Mouse (Mus musculus): ENCODE data around the gene Numa1. TPM values are rescaled to one million over a fixed set of nuclear protein-coding genes. Genes with fewer than 3 reads are reported as not detected.
"Not testable (repeated sequence)": the region's sequence is repeated elsewhere in the genome, so short reads cannot be mapped to it uniquely, and the experiment has no call there.

Numa1 gene
- total RNA-seq, 2 experiments from 2014 or later: 101 to 112 TPM

DNA sequence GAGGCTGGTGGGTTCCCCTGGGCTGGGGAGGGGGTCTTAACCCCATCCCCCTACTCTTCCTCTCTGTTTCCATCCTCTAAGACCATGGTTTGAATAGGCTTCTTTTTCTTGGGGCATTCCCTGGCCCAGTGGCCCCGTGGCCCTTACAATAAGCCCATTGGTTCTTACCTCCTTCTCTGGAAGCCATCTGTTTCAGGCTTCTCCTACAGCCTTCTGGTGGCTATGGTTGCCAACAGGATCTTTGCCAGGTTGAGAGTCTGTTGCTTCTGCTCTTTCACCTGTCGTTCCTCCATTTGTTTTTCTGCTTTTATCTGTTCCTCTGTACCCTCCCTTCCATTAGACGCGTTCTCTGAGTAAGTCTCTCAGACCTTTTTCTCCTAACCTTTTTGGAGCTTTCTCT, 3.7 kb downstream of the Numa1 start:
- peak; percentile 24 to 25 for DNase-seq

DNA sequence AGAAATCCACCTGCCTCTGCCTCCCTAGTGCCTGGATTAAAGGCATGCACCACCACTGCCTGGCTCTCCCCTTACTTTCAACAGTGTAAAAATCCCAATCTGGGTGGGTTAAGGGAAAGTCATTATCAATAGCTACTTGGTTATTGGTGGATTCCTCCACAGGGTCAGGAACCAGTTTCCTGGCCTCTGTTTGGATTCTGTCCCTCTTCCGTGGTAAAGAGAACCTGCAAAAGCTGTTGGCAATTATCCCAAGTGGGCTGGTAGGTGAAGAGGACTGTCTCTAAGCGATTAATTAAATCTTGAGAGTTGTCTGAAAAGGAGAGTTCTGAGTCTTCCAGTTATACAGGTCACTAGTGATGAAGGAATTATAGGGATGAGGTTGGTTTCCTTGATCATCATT, 4.4 kb downstream of the Numa1 start:
- no peak for DNase-seq

DNA sequence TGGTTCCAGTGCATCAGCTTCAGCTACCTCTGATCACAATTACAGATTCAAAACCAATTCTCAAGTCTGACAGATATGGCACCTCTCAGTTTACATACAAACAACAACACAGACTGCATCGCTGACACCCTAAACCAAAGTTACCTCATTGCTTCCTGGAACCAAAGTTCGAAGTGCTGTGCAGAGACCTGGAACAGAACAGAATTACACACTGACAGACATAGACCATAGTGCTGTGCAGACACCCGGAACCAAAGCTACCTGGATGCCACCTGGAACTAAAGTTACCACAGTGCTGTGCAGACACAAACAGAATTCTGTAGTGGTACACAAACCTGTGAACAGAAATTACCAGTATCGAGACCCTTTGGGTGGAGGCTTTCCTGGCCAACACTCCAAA, 5.8 kb downstream of the Numa1 start:
- no peak for DNase-seq

DNA sequence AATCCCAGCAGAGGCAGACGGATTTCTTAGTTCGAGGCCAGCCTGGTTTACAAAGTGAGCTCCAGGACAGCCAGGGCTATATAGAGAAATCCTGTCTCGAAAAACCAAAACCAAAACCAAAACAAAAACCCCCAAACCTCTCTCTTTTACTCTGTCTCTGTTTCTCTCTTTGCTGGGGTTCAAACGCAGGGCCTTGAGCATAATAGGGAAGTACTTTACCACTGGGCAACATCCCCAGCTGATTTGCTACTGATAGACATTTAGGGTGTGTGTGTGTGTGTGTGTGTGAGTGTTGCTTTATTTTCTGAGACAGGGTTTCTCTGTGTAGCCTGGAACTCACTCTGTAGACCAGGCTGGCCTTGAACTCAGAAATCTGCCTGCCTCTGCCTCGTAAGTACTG, 15.1 kb downstream of the Numa1 start:
- DNase-seq: not testable (repeated sequence)

DNA sequence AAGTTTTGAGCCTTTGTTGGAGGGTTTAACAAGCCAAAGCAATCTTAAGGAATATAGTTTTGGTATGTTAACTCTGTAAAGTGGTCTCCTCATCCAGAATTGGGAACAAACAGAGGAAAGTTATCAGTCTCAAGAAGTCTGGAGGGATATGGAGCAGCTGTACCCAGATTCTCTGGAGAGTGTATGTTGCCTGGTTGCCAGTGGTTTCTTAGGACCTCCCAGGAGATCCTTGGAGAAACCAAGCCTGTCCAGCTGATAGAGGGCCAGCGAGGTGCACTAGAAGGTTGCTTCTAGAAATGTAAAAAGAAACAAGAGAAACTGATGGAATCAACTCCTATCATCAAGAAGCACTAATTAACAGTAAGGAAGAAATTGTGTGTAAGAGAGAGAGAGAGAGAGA, 17.7 kb downstream of the Numa1 start:
- no peak for DNase-seq

DNA sequence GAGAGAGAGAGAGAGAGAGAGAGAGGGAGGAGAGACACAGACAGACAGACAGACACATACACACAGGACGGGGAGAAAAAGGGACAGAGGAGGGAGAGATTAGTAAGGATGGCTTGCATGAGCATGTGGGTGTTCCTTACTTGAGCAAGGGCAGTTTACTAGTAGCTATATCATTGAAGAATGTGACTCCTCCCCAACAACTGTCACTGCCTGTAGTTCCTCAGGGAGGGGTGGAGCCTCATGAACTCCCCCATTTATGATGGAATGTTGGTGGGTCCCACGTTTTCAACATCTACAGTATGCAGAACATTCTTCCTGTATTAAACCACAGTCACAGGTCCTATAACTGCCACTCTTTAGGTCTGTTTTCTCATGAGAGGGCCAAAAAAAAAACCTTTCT, 18.2 kb downstream of the Numa1 start:
- no peak for DNase-seq

DNA sequence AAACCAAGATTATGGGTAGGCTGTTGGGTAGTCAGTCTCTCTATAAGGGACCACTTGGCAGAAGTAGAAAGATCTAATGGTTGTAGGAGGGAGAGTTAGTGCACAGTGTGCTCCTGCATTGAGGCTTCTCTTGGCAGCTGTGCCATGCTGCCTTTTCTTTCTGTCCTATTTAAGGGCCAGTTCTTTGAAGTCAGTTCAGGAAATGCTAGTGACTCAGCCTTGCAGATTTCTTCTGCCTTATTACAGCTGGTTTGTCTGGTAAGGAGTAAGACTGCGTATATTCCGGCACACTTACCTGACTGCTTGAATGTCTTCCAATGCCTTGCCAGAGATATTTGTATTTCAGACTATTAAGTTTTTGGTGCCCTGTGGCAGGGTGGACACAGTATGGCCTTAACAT, 20.3 kb downstream of the Numa1 start:
- DNase-seq: no peak

DNA sequence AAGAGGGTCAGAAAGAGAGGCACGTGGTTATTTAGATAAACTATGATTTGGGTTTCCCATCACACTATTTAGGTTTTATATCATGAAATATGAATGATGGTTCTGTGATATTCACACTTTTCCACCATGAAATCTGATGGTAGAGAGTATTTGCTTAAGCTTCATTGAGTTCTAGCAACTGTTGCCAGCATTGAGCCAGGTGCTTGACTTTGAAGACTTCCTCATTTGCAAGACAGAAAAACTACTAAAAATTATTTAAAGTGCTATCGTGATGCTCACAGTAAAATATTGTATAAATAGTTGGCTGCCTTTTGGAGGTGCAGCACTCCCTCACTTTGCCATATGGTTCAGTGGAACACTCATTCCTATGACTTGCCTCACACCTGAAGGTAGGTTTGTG, 21.4 kb downstream of the Numa1 start:
- DNase-seq: no peak

DNA sequence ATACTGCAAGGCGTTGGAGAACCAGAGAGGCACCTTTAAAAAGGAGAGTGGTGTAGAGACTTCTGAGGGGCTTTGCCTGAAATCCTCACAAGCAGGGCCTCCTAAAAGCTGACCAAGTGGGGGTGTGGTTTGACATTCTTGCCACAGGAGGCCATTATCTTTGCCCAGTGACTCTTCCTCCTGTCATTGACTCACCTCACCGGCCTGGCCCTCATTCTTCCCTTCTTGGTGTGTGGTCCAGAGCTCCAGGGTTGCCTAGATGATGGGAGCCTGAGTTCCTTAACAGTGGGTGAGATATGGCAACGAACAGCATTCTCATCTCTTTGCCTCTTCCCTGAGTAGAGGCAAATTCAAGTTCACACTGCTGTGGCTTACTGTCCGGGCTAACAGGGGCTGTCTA, 22.0 kb downstream of the Numa1 start:
- DNase-seq: no peak

DNA sequence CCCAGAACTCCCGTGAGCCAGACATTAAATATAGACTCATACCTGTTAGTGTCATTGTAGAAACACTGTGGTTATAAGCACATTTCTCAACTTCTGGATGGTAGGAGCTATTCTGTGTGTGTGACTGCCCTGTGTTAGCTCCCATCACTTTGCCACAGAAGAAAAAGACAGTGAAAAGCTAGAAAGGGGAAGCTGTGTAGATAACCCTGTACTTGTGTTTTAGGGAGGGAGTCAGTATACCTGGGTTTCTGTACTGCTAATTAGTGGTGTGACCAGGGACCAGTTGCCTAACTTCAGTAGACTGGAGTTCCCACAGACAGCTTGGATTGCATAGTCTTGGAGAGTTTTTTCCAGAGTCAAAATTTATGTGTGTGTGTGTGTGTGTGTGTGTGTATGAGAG, 22.6 kb downstream of the Numa1 start:
- DNase-seq: no peak

DNA sequence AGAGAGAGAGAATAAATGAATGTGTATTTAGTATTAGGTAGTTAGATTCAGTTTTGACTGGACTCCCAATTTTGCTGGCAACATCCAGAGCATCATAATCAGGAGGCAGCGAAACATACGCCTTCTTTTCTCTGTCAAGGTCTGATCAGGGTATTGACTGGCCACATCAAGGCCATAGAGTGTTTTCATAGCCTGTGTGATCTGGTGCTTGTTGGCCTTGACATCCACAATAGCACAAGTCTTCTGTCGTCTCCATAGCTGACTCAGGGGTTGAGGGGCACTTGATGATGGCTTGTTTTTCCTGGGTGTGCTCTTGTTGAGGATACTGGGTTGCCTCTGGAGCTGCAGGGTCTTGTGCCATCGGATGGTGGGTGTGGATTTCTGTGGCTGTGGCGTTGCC, 23.0 kb downstream of the Numa1 start:
- no peak for DNase-seq

DNA sequence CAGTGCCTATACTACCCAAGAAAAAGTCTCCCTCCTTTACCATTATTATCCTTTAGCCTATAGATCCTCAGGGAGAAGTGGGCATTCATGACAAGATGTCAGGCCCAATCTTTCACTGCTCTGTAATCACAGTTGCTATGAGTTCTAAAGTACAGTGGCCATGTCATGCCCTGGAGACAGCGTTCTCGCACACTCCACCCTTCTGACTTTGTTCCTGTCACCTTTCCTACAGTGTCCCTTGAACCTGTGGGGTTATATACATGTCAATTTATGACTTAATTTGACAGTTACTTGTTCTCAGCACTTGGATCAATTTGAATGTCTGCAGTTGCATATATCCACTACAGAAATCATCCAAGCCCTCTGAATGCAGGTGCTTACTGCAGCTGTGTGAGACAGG, 28.9 kb downstream of the Numa1 start:
- no peak for DNase-seq

DNA sequence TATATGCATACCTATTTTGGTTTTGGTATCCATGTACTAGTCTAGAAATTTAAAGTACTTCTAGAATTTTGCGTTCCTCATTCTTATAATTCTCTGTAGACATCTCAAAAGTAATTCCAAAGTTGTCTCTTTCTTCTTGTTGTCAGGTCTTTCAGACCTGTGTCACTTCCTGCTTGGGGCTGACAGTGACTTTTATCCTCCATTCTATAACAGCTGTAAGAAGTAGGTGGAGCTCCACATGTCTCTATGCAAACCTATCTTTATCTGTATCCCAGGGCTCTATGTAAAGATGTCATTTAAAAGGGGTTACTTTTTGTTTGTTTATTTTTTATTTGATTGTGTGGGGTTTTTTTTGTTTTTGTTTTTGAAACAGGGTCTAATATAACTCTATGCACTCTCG, 29.7 kb downstream of the Numa1 start:
- no peak for DNase-seq

DNA sequence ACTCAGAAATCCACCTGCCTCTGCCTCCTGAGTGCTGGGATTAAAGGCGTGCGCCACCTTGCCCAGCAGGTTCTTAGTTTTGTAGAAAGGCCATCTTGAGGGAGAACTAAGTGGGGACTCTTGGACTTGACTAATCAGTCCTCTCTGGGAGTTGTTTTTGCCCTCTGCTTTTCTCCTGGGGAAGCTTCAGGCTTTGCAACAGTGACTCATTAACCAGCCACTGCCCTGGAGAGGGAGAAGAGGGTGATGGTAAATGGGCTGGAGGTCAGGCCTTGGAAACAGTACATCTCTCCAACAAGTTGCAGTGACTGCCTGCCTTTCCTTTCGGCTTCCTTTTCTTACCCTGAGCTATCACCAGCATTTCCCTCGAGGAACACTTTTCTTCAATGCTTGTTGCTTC, 30.6 kb downstream of the Numa1 start:
- DNase-seq: no peak

DNA sequence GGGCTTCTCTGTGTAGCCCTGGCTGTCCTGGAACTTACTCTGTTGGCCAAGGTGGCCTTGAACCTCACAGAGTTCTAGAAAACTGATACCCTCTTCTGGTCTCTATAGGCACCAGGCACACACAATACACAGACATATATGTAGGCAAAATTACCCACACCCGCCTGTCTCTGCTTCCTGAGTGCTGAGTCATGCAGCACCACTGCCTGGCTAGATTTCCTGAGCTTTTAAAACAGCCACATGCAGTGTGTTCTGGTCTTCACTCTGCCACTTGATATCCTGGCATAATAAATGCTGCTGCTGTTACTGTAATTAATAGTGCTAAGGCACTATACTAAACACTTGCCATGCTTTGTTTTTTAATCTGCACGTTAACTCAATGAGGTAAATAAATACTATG, 31.7 kb downstream of the Numa1 start:
- no peak for DNase-seq

DNA sequence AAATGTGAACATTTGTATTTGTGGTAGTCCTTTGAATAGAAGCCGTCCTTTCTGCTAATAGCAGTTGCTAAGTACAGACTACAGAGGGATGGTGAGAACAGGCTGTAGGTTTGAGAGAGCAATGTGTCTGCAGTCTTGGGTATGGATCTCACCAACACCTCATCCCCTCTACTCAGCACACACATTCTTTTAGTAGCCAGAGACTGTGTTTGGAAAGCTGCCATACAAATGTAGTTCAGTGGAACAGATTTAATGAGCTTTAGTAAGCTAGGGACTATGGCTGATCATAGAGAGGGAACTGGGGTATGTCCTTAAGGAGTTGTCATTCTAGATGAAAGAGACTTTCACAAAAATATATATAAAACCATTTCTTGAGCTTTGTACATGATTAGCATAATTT, 33.3 kb downstream of the Numa1 start:
- DNase-seq: no peak

DNA sequence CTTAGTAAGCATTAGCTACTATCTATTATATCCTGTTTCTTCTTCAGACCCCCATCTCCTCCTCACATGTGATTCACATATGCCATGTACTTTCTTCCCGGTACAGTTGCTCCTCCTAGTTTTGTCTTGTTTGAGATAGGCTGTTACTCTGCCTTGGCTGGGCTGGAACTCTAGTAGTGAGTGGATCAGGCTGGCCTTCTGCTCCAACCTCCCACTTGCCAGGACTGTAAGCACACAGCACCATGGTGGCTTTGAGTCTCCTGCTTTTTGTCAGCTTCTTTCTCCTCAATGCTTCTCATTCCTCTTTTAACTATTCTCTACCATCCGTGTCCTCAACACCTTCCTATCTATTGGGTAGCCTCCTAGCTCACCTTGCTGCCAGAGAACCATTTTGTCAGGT, 34.8 kb downstream of the Numa1 start:
- no peak for DNase-seq

DNA sequence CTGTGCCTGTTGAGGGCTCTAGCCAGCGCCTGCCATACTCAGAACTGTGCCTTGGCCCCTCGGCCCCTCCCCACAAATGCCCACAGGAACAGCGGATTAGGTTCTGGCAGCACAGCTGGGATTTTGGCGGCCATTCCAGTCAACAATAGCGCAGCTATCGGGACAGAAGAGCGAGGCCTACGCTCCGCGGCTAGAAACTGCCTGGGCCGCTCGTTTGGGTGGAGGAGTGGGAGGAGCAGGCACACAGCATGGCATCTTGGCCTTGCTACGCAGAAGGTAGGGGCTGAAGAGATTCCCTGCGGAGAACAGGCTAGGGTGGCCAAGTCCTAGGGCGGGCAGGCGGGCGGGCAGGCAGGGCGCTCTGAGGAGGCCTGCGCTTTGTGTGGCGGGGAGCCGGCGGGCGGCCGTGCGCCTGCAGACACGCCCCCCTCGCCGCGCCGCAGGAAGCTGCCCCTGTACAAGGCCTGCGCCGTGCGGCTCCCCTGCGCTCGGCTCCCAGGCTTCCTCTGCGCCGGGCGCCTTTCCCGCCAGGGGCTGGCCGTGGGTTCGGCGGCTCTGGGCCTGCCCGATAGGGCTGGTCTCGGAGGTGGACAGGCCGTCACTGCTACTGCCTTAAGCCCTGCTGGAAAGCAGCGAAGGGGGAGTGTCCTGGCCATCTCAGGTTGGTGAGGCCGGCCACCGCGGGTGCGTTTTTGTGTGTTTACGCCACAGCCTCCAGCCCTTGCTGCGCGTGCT, 36.0 kb downstream of the Numa1 start:
- DNase-seq: peak; percentile 85 to 87

DNA sequence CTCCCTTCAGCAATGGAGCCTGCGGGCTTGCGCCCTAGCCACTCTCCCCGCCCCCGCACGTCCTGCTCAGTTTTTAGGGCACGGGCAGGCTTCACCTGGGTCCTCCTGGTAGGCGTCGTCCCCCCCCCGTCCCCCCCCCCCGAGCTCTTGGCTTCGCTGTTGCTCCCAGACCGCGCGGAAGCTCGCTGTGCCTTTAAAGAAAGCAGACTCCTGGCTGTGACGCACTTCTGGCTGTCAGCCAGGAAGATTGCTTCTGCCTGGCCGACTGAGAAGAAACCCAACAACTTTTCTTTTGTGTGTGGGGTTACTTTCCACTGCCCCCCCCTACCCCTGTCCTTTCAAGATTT, 36.5 kb downstream of the Numa1 start:
- peak; percentile 77 to 79 for DNase-seq

DNA sequence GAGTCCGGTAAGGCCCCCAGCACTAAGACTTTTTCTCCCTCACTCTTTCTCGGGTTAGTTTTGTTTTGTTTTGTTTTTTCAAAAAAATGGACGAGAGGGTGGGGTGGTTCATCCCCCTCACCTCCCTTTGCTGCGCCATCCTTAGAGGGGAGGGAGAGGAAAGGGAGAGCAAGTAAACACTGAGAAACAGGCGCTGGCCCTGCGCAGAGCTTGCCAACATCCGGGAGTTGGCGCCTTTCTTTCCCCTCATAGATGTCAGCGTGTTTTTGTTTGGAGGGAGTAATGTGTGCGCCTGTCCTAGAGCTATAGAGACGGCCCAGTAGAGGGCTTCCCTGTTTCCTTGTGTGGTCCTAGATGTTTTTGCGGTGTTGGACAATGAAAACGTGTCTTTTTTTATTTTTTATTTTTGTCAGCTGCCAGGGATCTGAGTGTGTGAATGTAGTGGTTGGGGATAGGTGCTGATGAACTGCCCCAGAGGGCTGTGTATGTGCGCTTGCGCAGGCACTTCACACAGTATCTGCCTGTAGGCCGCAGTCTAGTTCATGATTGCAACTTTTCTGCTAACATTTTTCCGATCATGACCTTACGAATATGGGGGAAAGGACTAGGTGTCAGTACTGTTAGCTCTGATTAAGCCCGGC, 37.0 kb downstream of the Numa1 start:
- peak; percentile 79 to 81 for DNase-seq

DNA sequence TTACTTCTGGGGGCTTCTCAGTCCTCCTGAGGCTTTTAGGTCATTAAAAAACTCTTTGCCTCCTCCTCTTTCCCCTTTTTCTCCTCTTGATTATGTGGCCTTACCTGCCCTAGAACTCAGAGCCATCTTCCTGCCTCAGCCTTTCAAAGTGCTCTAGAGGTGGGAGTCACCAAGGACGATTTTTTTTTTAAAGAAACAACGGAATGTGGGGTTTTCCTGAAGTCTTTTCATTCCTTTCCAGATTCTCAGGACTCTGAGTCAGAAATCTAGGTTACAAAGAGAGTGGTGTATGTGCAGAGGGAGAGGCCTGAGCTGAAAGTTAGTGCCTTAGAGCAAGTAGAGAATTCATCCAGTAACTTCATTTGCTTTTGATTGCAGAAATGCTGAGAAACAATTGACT, 37.8 kb downstream of the Numa1 start:
- DNase-seq: no peak

DNA sequence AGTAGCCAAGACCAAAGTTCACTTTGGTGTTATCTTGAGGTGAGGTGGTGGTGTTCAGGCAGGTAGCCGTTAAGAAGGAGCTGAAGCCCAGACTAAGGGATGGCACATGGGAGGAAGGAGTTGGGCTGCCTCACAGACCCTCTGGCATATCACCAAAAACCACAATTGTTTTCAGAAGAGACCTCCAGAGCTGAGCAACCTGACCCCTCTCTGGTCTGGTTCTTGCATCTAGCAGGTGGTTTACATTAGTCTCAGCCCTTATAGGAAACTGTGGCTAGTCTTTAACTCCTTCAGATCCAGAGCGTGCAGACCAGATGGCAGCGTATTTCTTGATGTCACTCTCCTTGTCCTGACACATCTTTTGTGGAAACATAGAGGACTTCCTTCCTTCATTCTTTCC, 39.8 kb downstream of the Numa1 start:
- no peak for DNase-seq

DNA sequence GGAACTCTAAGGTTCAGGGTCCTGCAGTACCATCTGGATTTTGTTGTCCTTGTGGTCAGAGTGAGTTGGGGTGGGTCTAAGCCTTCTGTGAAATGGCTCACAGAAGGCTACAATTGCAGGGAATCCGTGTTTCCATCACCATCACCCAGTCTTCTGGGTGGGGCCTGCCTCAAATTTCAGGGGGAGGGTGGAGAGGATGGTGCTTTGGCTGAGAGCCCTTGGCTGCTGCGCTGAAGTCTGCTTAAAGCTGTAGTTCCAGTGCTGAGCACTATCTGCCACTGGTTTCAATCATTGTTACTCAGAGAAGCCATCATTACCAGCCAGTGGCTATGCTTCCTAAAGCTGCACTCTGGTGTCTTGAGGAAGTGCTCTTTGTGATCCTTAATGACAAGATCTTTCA, 40.6 kb downstream of the Numa1 start:
- peak in 1 of 2 experiments; percentile 40 for DNase-seq

DNA sequence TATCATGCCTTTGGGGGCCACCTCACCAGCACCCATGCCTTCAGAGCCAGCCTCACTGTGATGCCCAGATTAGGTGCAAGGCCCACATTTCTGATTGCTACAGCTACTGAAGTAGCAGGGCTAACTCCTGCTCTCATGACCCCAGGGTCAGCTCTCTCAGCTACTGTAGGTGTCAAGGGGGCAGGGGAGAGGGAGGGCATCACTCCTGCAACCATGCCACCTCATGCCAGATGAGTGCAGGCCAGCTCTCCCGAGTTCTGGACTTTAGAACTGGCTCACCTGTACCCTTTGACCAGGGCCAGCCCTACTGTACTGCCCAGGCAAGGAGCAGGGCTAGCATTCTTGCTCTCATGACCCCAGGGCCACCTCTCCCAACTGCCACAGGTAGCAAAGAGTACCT, 48.8 kb downstream of the Numa1 start:
- no peak for DNase-seq

DNA sequence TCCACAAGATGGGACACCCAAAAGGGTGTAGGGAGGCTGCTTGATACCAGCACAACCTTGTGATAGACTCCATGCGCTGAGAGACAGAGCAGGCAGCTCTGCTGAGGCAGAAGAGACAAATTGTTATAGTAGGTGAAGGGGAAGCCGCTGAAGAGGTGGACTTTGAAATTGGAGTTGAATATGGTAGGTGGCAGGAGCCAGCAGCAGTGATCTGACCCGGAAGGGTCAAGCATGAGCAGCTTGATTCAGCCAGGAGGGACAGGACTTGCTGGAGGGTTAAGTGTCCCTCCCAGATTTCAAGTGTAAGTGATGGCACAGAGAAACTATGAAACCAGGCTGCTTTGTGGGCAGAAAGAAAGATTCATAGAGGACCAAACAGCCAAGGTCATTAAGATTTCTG, 51.2 kb downstream of the Numa1 start:
- DNase-seq: no peak
